Mouse (Mus musculus) liver, adult 2 months (tissue): ENCODE measurements at regions not wholly inside any gene's neighbourhood (a gene's known extent, or its start where the extent isn't known, plus 50 kb on each side); places are given as distances from the start of the nearest gene placed in this dataset.

Source experiments
- CTCF ChIP-seq: fragments of 200-500 bp; IDR thresholded peaks from 2 replicates; pipeline ENCODE4 v1.5.1; 2011; ENCODE audit warnings: low read depth, low read length, control low read depth
- POLR2A ChIP-seq: fragments of 200-500 bp; IDR thresholded peaks from 2 replicates; pipeline ENCODE4 v1.6.1; 2011; ENCODE audit warnings: low read length, control low read depth; ENCODE audit not compliant: insufficient read depth; ENCODE audit errors: extremely low read depth

DNA sequence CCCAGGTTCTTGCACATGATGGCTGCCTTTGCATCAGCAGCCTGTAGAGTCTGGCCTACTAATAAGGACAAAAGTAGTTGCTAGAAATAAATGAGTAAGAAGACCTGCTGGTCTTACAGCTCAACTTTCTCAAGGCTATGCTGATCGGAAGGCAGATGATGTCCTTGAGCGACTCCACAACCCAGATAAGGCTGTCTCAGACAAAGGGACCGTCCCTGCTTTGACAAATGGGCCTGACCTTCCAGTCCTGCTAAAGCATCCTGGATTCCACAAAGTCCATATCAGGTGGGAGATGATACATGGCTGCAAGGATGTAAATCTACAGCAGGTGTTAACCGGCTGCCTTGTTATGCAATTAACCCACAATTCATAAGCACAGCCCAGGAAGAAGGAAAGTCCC is 244.8 kb downstream of the Vps13c start:
- TF ChIP-seq CTCF (no peak), POLR2A (no peak)
